Mouse (Mus musculus) A20 (cell line): ENCODE measurements around the gene Nudt1.
"Not testable (repeated sequence)": the region's sequence is repeated elsewhere in the genome, so short reads cannot be mapped to it uniquely, and the experiment has no call there.

ENCODE experiments used
- DNase-seq: peaks from one replicate; pipeline ENCODE4 v3.0.0-alpha.2; 2011; ENCODE audit warnings: low read depth, low spot score

The Nudt1 gene

GRCm38 (mm10) chr5:140342880-140343279, 21.4 kb downstream of the Nudt1 start:
- DNase-seq = no peak

- DNase-seq = peak; percentile 24
Observed at GRCm38 (mm10) chr5:140345244-140345643, 23.8 kb downstream of the Nudt1 start.

GRCm38 (mm10) chr5:140346050-140346449, 24.6 kb downstream of the Nudt1 start:
- no peak for DNase-seq

GRCm38 (mm10) chr5:140349882-140350281, 28.4 kb downstream of the Nudt1 start:
- no peak for DNase-seq

GRCm38 (mm10) chr5:140350731-140351497, 29.5 kb downstream of the Nudt1 start:
- DNase-seq = no peak

GRCm38 (mm10) chr5:140352352-140352751, 30.9 kb downstream of the Nudt1 start:
- no peak for DNase-seq

- DNase-seq = no peak
Observed at GRCm38 (mm10) chr5:140355934-140356333, 34.5 kb downstream of the Nudt1 start.

- no peak for DNase-seq
Observed at GRCm38 (mm10) chr5:140357466-140357865, 36.0 kb downstream of the Nudt1 start.

GRCm38 (mm10) chr5:140359930-140360674, 38.6 kb downstream of the Nudt1 start:
- no peak for DNase-seq

GRCm38 (mm10) chr5:140364415-140364814, 43.0 kb downstream of the Nudt1 start:
- no peak for DNase-seq

GRCm38 (mm10) chr5:140368126-140368525, 46.7 kb downstream of the Nudt1 start:
- DNase-seq = not testable (repeated sequence)

- DNase-seq = no peak
Observed at GRCm38 (mm10) chr5:140368926-140369325, 47.5 kb downstream of the Nudt1 start.

GRCm38 (mm10) chr5:140369466-140369865, 48.0 kb downstream of the Nudt1 start:
- no peak for DNase-seq

- DNase-seq = no peak
Observed at GRCm38 (mm10) chr5:140370446-140371254, 49.2 kb downstream of the Nudt1 start.

- DNase-seq = no peak
Observed at GRCm38 (mm10) chr5:140371671-140372070, 50.2 kb downstream of the Nudt1 start.

GRCm38 (mm10) chr5:140373711-140374110, 52.3 kb downstream of the Nudt1 start:
- peak; percentile 52 for DNase-seq

- peak; percentile 89 for DNase-seq
Observed at GRCm38 (mm10) chr5:140374226-140374625, 52.8 kb downstream of the Nudt1 start.

GRCm38 (mm10) chr5:140375249-140375829, 53.9 kb downstream of the Nudt1 start:
- DNase-seq = no peak

- no peak for DNase-seq
Observed at GRCm38 (mm10) chr5:140378121-140378853, 56.8 kb downstream of the Nudt1 start.

GRCm38 (mm10) chr5:140379299-140379698, 57.8 kb downstream of the Nudt1 start:
- DNase-seq = no peak

- DNase-seq = no peak
Observed at GRCm38 (mm10) chr5:140381156-140381555, 59.7 kb downstream of the Nudt1 start.
